Mouse (Mus musculus): ENCODE measurements at regions not wholly inside any gene's neighbourhood (a gene's known extent, or its start where the extent isn't known, plus 50 kb on each side); places are given as distances from the start of the nearest gene placed in this dataset.
A peak's percentile ranks its signal among the peaks of the same experiment; 100 is the strongest.

GRCm38 (mm10) chr4:153567329-153567973, 84.8 kb upstream of the Ajap1 start:
- no peaks in the 10 kb centered on the region for H3K36me3 ChIP-seq
- H3K4me1 ChIP-seq = no peaks in the 10 kb centered on the region
- no peak overlapping the region for H3K4me2 ChIP-seq (replicated peaks)
- no peaks in the 10 kb centered on the region for H3K27me3 ChIP-seq
- ATAC-seq (ENCODE audit: low FRiP score) = no peak
- 18% methylated on average over 2 of the region's 2 CpGs for WGBS
- no peaks in the 10 kb centered on the region for H3K9me3 ChIP-seq (replicated peaks)
- no peak overlapping the region for H3K9ac ChIP-seq
- H3K4me3 ChIP-seq = no peak overlapping the region
- no peak overlapping the region for H3K27ac ChIP-seq

- Histone ChIP-seq H3K9ac (no peak overlapping the region), H3K36me3 (no peaks in the 10 kb centered on the region), H3K4me3 (no peak overlapping the region), H3K27me3 (no peaks in the 10 kb centered on the region), H3K27ac (no peak overlapping the region), H3K4me1 (no peaks in the 10 kb centered on the region; the same call in 1 of the 2 replicates), H3K9me3 (replicated peaks) (no peaks in the 10 kb centered on the region), H3K4me2 (replicated peaks) (no peak overlapping the region)
- WGBS = 63% methylated on average over 9 of the region's 9 CpGs
- ATAC-seq (ENCODE audit: low FRiP score) = no peak
Observed at GRCm38 (mm10) chr4:153573180-153573769, 90.7 kb upstream of the Ajap1 start.

- H3K27ac ChIP-seq = 0 out of 2 replicates have a peak overlapping the region, but pooled peaks have one; percentile 36
- 65% methylated on average over 11 of the region's 11 CpGs for WGBS
- no peak overlapping the region for H3K4me3 ChIP-seq
- no peaks in the 10 kb centered on the region for H3K36me3 ChIP-seq
- H3K4me2 ChIP-seq (replicated peaks) = no peak overlapping the region
- no peak overlapping the region for H3K9ac ChIP-seq
- no peaks in the 10 kb centered on the region for H3K27me3 ChIP-seq
- ATAC-seq (ENCODE audit: low FRiP score) = 0 out of 2 replicates have a peak, but pooled peaks have one; percentile 48
- H3K9me3 ChIP-seq (replicated peaks) = no peaks in the 10 kb centered on the region
- H3K4me1 ChIP-seq = peaks cover 7% of the 10 kb centered on the region
Observed at GRCm38 (mm10) chr4:153593291-153593690, 110.7 kb upstream of the Ajap1 start.

- no peak overlapping the region for H3K4me2 ChIP-seq (replicated peaks)
- ATAC-seq (ENCODE audit: low FRiP score) = no peak
- H3K9ac ChIP-seq = no peak overlapping the region
- H3K27me3 ChIP-seq = no peaks in the 10 kb centered on the region
- no peaks in the 10 kb centered on the region for H3K9me3 ChIP-seq (replicated peaks)
- H3K4me1 ChIP-seq = peaks cover 14% of the 10 kb centered on the region
- no peaks in the 10 kb centered on the region for H3K36me3 ChIP-seq
- H3K4me3 ChIP-seq = no peak overlapping the region
- H3K27ac ChIP-seq = no peak overlapping the region
- WGBS = 56% methylated on average over 11 of the region's 11 CpGs
Observed at GRCm38 (mm10) chr4:153599794-153600370, 117.3 kb upstream of the Ajap1 start.

DNA sequence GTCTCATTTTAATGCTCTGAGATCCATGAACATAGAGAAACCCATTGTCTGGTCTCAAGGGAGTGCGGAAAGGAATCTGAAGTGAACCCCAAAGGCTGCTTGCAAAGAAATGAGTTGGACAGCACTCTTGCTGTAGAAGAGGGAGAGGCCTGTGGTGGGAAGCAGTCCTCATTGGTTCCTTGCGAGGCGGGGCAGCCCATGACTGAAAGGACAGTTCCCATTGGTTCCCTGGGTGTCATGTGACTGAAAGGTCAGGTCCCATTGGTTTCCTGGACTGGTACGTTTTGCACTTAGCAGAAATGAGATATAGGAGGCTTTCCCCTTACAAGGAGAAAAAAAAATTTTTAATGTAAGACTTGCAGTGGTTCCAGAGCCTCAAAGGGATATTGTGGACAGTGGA, 119.9 kb upstream of the Ajap1 start:
- no peaks in the 10 kb centered on the region for H3K36me3 ChIP-seq
- peaks cover 14% of the 10 kb centered on the region for H3K4me1 ChIP-seq
- H3K27me3 ChIP-seq = no peaks in the 10 kb centered on the region
- WGBS = 88% methylated on average over 4 of the region's 4 CpGs
- no peak for ATAC-seq (ENCODE audit: low FRiP score)
- H3K9me3 ChIP-seq (replicated peaks) = no peaks in the 10 kb centered on the region
- no peak overlapping the region for H3K4me2 ChIP-seq (replicated peaks)
- no peak overlapping the region for H3K9ac ChIP-seq
- no peak overlapping the region for H3K27ac ChIP-seq
- no peak overlapping the region for H3K4me3 ChIP-seq

DNA sequence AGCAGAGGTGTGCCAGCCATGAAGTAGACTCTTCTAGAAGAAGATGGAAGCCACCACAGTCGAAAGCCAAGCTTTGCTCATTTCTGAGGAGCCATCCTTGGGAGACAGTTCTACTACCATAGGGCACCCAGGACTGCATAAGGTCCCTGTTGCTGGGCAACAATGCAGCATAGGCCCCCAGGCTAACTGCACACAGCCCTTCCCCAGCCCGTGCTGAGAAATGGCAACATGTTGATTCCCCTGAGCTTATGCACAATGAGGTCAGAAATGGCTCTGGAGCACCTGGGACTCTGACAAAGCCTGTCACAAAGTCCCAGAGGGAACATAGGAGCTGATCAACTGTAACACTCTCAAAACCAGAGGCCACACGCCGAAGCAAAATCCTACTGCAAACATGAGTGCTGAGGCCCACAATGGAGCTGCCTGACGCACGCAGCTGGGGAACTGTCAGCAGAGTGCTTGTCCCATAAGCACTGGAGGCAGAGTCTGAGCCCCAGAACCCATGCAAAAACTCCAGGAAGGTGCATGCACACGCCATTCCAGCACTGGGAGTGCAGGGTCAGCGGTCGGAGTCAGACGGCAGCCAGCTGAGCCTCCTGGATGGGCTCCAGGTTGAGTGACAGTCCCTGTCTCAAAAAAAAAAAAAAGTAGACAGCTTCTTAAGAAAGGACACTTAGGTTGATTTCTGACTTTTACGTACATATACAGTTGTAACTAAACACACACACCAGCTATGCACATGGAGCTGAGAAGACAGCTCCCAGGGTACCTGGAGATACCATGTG, 120.6 kb upstream of the Ajap1 start:
- H3K4me1 ChIP-seq = peaks cover 14% of the 10 kb centered on the region
- WGBS = 71% methylated on average over 11 of the region's 11 CpGs
- H3K9me3 ChIP-seq (replicated peaks) = no peaks in the 10 kb centered on the region
- no peak overlapping the region for H3K27ac ChIP-seq
- no peak overlapping the region for H3K9ac ChIP-seq
- no peaks in the 10 kb centered on the region for H3K27me3 ChIP-seq
- H3K36me3 ChIP-seq = no peaks in the 10 kb centered on the region
- H3K4me3 ChIP-seq = no peak overlapping the region
- ATAC-seq (ENCODE audit: low FRiP score) = no peak
- H3K4me2 ChIP-seq (replicated peaks) = no peak overlapping the region

DNA sequence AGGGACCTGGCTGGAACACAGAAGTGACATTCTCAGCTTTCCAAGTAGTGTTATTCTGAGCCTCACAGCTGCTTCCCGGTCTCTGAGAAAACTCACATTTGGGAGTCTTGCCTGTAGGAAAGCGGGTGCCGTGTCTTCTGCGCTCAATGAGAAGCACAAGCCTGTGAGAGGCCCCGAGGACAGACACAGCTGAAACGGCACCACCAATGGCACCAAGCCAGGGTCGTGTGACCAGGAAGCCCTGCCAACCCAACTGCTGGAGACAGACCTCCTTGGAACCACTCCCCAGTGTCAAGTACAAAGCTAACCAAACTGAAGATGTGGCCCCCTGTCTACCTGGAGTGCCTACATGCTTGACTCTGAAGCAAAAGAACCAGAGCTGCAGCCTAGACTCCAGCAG, 121.3 kb upstream of the Ajap1 start:
- Histone ChIP-seq H3K4me2 (replicated peaks) (no peak overlapping the region), H3K4me1 (peaks cover 14% of the 10 kb centered on the region), H3K9ac (no peak overlapping the region), H3K36me3 (no peaks in the 10 kb centered on the region), H3K4me3 (no peak overlapping the region), H3K27me3 (no peaks in the 10 kb centered on the region), H3K27ac (no peak overlapping the region), H3K9me3 (replicated peaks) (no peaks in the 10 kb centered on the region)
- ATAC-seq (ENCODE audit: low FRiP score) = no peak
- 87% methylated on average over 7 of the region's 7 CpGs for WGBS

DNA sequence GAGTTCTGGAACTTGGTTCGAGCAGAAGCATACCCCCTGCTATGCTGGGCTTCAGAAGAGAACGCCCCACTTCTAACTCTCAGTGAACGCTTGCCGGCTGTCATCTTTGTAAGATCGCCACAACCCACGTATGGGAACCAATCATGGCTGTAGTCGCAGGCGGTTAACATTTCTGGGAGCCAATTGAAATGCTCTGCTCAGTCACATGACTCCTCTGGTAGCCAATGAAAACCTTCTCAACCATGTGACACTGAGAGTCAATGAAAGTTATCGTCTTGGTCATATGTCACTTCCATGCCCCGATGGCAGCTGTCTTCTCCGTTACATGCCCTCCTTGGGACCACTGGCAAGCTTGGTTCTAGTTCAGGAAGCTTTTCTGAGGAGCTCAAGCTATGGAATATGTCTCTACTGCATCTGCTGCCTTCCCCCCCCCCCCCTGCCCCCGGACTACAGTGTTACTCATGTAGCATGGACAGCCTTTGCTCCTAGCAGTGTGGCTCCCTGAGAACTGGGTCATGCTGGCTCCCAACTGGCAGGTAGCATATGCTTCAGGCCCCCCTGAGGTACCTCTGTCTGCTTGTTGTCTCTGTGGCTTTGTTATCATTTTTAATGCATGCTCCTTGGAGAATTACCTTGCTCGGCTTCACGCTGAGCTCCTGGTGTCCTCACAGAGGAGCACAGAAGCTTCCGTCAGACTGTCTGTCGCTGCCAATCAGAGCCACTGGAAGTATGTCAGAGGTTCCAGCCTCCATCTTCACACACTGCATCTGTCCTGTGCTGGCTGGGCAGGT, 122.3 kb upstream of the Ajap1 start:
- no peaks in the 10 kb centered on the region for H3K9me3 ChIP-seq (replicated peaks)
- ATAC-seq (ENCODE audit: low FRiP score) = no peak
- no peaks in the 10 kb centered on the region for H3K27me3 ChIP-seq
- H3K36me3 ChIP-seq = no peaks in the 10 kb centered on the region
- H3K4me1 ChIP-seq = peaks cover 11% of the 10 kb centered on the region
- no peak overlapping the region for H3K4me2 ChIP-seq (replicated peaks)
- no peak overlapping the region for H3K9ac ChIP-seq
- no peak overlapping the region for H3K4me3 ChIP-seq
- no peak overlapping the region for H3K27ac ChIP-seq
- 89% methylated on average over 16 of the region's 16 CpGs for WGBS

DNA sequence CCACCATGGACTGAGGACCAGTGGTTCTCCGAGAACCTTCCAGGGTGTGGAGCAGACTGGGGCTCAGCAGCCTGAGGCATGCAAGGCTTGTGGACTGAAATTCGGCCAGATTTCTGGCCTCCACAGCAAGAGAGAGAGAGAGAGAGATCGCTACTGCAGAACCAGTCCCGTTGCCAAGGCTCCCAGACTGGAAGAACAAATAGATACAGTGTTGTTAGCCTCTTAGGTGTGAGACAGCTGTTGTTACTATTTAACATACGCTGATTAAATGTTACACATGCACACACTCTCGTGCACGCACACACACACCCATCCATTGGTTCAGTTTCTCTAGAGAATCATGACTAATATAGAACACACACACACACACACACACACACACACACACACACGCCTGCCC, 133.4 kb upstream of the Ajap1 start:
- 77% methylated on average over 8 of the region's 8 CpGs for WGBS

GRCm38 (mm10) chr4:153616938-153617337, 134.3 kb upstream of the Ajap1 start:
- WGBS = 86% methylated on average over 6 of the region's 6 CpGs
- no peak for ATAC-seq (ENCODE audit: low FRiP score)
- Histone ChIP-seq H3K4me1 (no peaks in the 10 kb centered on the region), H3K9me3 (replicated peaks) (no peaks in the 10 kb centered on the region), H3K9ac (no peak overlapping the region), H3K27me3 (no peaks in the 10 kb centered on the region), H3K27ac (no peak overlapping the region), H3K4me2 (replicated peaks) (no peak overlapping the region), H3K36me3 (no peaks in the 10 kb centered on the region), H3K4me3 (no peak overlapping the region)

More for the DNA sequence above, 133.4 kb upstream of the Ajap1 start:
- Histone ChIP-seq H3K36me3 (no peaks in the 10 kb centered on the region), H3K9ac (no peak overlapping the region), H3K4me1 (no peaks in the 10 kb centered on the region), H3K27ac (no peak overlapping the region), H3K4me3 (no peak overlapping the region), H3K9me3 (replicated peaks) (no peaks in the 10 kb centered on the region), H3K4me2 (replicated peaks) (no peak overlapping the region), H3K27me3 (no peaks in the 10 kb centered on the region)
- ATAC-seq (ENCODE audit: low FRiP score) = no peak

DNA sequence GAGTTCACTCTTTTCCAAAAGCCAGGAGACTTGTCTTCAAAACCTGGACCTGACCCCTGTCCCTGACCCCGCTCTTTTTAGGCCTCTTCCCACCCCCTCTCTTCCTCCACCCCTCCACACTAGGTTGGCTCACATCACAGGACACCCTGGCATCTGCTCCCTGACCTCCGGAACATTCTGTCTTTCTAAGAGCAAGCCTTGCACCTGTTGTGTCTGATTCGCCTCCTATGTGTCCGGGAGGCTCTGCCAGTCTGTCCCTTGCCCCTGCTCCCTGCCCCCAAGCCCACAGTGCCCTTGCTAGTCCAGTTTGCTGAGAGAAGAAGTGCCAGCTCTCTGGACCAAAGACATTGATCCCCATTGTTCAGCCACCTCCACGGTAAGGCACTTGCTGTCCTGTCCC, 138.3 kb upstream of the Ajap1 start:
- WGBS = 69% methylated on average over 5 of the region's 5 CpGs
- Histone ChIP-seq H3K4me3 (no peak overlapping the region), H3K9ac (no peak overlapping the region), H3K27me3 (no peaks in the 10 kb centered on the region), H3K9me3 (replicated peaks) (no peaks in the 10 kb centered on the region), H3K36me3 (no peaks in the 10 kb centered on the region), H3K27ac (no peak overlapping the region), H3K4me1 (no peaks in the 10 kb centered on the region), H3K4me2 (replicated peaks) (no peak overlapping the region)
- ATAC-seq (ENCODE audit: low FRiP score) = no peak

DNA sequence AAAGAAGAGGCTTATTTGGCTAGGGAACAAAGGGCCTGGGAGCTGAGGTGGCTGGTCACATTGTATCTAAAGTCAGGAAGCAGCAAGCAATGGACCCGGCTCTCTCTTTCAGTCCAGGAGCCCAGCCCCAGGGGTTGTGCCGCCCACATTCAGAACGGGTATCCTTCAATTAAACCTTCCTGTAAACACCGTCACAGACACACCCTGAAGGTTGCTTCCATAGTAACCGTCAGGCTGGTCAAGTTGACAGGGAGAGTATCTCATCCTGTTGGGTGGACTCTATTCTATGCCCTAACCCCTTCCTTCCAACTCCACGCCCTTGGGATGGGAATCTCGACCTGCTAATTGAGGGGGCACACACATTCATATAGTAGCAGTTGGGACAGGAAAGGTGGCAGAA, 148.6 kb upstream of the Ajap1 start:
- 65% methylated on average over 7 of the region's 7 CpGs for WGBS
- Histone ChIP-seq H3K36me3 (no peaks in the 10 kb centered on the region), H3K27ac (no peak overlapping the region), H3K9ac (no peak overlapping the region), H3K27me3 (no peaks in the 10 kb centered on the region), H3K4me1 (peaks cover 20% of the 10 kb centered on the region), H3K4me3 (no peak overlapping the region), H3K9me3 (replicated peaks) (0 out of 2 replicates have a peak, but pooled peaks cover 2% of the 10 kb centered on the region), H3K4me2 (replicated peaks) (no peak overlapping the region)
- ATAC-seq (ENCODE audit: low FRiP score) = no peak
